Mouse (Mus musculus) naive thymus-derived CD4-positive, alpha-beta T cell, adult 5 months (primary cell): ENCODE data around the gene Sco2. TPM values are rescaled to one million over a fixed set of nuclear protein-coding genes. Genes with fewer than 3 reads are reported as not detected.

Experiments used
- polyA plus RNA-seq: library from polyadenylated mRNA; unstranded; fragments of 100-300 nt; shearing (Covaris generic); gene quantifications from one replicate; pipeline ENCODE4 v1.2.1, GENCODE M21; 2017

Sco2 gene
- 4.6 TPM for polyA plus RNA-seq

DNA sequence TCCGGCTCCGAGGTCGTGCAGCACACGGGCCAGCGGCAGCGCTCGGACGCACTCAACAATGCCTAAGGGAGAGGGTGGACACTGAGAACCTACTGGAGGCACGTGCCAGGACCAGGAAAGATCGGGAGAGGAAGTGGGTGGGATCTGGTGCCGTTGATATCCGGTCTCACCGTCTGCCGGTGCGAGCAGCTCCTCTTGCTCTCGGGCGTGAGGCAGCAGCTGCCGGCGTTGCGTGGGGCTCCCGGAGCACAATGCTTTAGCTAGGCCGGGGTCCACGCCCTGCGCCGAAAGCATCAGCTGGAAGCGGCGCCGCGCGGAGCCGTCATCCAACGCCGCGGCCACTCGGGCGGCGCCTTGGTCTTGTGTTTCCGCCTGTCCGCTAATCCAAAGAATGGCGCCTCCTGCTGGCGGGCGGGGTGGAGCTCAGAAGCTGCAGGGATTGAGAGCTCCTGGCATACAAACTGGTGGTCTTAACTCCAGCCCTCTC lies at the start of gene Sco2:
Sco2 (minus strand) TSS at position 85 of the 487 bp plus-strand sequence.

DNA sequence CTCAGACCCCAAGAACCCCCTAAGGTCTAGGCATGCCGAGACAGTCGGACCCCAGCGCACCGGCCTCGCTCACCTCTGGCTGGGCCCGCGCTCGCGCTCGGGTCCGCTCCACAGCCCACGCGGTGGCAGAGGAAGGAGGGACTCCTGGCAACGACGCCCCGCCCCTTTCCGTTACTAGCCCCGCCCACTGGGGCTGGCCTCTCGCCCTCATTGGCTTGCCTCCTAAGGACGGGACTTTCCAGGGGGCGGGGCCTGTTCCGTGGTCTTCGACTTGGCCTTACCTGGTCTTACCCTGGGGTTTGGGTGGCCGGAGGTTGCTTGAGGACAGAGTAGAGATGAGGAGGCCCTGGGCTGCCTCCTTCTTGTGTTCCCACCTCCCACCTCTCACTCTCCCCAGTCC lies 36.5 kb upstream of the Sco2 start, which contains the start of gene Syce3:
Syce3 (minus strand) TSS at position 386 of the 400 bp plus-strand sequence.

DNA sequence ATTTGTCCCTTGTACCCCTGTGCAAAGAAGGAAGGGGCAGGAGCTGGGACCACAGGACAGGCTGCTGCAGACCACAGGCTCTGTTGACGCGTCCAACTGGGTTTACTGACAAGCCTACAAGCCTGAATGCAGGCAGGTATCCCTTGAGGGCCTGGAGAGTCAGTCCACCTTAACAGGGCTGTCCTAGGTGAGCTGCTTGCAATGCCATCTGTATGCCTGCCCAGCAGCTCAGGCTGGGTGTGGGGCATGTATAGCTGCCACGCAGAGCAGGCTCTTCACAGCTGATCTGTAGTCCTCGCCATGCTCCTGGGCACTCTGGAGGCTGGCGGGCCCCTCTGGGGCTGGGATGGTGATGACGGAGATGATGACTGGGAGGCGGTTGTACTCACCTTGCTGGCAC lies 11.0 kb upstream of the Sco2 start, which contains the start of gene Klhdc7b:
Klhdc7b (plus strand) TSS at position 301 of the 400 bp plus-strand sequence.

DNA sequence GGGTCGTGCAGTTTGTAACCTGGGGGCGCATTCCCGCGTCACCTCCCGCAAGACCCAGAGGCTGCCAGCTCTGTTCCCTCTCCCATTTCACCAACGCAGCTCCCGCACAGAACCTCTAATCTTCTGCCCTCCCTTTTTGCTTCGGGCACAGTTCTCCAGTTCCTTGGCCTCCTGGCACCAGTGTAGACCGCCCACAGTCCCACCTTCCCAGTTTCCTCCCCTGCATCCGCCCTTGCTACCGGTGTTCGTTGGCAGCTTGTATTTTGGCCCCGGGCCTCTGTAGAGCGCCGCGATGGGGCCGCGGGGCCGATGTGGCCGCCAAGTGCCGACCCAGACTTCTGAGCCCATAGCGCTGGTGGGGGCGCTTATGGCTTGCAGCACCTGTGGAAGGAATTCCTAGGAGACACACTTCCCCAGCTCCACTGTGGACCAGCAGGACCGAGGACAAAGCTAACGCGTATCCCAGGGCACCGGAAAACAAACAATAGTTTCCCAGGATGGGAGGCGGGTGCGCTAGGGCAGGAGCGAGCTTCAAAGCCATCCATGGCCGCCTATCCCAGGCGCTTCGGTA lies 5.3 kb upstream of the Sco2 start, which contains the start of gene Odf3b:
Odf3b (minus strand) TSS at position 452 of the 571 bp plus-strand sequence.

DNA sequence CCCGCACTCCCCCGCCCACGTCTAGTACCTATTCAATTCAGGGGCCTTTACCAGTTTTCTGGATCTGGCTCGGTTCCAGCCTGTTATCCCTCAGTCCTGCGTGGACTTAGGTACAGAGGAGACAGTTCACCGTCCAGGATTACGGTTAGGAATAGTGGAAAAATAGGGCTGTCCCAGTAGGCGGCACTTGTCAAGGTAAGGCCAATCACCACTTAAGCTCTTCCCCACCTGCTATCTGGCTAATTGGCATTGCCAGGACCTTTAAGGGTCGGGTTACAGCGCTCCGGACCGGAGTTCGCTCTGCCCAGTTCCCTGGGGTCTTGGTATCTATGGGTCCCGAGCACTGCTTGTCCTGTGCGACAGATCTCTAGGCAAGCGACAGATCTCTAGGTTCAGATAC lies 3.3 kb upstream of the Sco2 start, which contains the start of gene Tymp:
Tymp (minus strand) TSS at position 83 of the 400 bp plus-strand sequence.

DNA sequence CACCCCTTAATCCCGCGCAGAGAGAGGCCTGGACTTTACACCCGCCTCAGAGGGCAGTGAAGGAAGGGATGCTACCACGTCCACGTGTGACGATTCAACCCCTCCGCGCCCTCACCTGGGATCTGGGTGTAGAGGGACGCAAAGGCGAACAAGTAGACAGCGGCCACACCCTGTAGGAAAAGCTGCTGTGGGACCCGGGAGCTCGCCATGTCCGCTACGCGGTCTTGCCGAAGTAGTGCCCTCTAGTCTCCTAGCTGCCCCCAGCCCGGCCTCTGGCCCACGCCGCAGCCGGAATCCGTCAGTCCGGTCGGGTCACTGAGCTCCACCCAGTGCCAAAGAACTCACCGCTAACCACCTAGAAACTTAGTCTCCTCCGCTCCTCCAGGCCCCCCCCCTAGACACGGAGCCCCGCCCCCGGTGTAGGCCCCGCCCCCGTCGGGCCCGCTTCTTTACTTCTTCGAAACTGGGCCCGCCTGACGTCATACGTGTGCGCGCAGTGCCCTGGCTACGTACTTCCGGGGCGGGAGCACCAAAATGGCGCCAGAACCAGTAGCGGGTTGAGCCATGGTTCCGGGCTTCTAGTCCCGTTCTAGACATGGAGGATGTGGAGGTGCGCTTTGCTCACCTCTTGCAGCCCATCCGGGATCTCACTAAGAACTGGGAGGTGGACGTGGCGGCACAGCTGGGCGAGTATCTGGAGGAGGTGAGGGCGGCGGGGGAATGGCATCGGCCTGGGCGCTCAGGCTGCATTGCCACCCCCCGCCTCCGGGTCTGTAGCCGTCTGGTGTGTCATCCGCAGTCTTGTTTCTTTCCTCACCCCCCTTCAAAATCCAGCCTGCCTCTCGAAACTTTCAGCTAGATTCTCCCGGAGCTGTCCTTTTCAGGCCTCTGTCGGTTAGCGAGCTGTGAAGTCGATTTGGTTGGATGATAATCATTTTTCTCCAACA lies 18.1 kb downstream of the Sco2 start, which contains the start of the genes Lmf2 and Ncaph2:
Lmf2 (minus strand) TSS at position 419 of the 947 bp plus-strand sequence.
Ncaph2 (plus strand) TSS at position 479 of the 947 bp plus-strand sequence.

DNA sequence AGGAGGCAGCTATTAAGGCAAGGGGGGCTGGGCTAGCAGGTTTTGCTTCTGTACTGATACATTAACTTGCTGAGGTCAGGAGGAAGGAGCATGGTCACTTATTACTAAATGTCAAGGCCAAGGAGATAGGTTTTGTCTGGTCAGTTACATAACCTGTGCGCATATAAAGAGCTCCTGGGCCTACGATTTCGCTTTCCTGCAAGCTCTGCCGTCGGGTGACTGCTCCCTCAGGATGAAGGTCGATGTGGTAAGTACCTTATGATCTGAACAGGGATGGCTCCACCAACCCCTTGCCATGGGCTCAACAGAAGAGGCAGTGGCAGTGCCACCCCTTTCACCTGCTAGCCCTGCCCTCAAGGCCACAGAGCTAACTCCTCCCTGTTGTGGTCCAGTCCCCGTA lies 39.4 kb downstream of the Sco2 start, which contains the start of gene Miox:
Miox (plus strand) TSS at position 128 of the 400 bp plus-strand sequence.

DNA sequence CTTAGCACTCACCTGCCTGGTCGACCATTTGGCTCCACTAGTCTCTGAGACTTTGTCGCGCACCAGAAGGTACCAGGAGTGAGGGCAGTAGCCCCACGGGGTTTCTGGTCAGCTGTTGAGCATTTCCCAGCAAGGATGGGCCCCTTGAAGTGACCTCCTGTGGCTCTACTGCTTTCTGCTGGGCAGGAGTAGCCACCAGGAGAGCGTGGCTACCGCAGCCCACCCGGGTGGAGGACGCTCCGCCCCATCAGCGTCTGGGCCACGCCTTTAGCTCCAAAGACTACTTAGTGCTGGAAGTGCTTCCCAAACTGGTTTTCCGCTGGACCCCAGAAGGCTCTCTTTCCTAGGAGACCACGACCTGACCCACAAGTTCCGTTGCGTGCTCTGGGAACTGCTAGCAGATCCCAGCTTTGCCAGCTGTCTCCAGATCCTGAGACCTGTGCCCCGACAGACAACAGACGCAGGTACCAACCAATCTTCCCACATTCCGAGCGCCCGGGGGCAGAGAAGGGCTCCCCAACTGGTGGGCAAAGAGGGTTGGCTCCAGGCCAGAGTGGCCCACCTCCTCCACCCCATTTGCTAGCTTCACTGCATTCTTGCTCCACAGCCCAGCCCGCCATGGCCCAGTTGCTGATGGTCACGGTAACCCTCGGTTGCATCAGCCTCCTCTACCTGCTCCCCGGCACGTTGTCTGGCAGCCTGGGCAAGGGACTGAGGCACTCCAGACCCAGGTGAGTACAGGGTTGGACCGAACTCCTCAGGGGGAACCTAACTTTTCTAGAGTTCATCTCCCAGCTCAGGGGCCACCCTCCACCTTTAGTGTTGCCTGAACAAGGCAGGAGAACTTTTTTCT lies 50.8 kb downstream of the Sco2 start, which contains the start of gene Adm2:
Adm2 (plus strand) TSS at position 51 of the 853 bp plus-strand sequence.

Other genes with a start within 250 kb of the Sco2 start
- 33.3 TPM for gene Hdac10, start 245.1 kb downstream of the Sco2 start, polyA plus RNA-seq
- 1.6 TPM for gene Mapk12, start 233.1 kb downstream of the Sco2 start, polyA plus RNA-seq
- gene Mapk11, start 224.2 kb downstream of the Sco2 start, polyA plus RNA-seq = 40.2 TPM
- 0.30 TPM for gene Plxnb2, start 193.1 kb downstream of the Sco2 start, polyA plus RNA-seq
- 47.8 TPM for gene Dennd6b, start 177.3 kb downstream of the Sco2 start, polyA plus RNA-seq
- 14.5 TPM for gene Ppp6r2, start 162.3 kb downstream of the Sco2 start, polyA plus RNA-seq
- 191 TPM for gene Sbf1, start 58.5 kb downstream of the Sco2 start, polyA plus RNA-seq
- gene Adm2, start 51.1 kb downstream of the Sco2 start, polyA plus RNA-seq = not detected
- not detected for gene Miox, start 39.4 kb downstream of the Sco2 start, polyA plus RNA-seq
- 57.9 TPM for gene Lmf2, start 18.2 kb downstream of the Sco2 start, polyA plus RNA-seq
- 142 TPM for gene Ncaph2, start 18.1 kb downstream of the Sco2 start, polyA plus RNA-seq
- 1.0 TPM for gene Tymp, start 3.2 kb upstream of the Sco2 start, polyA plus RNA-seq
- gene Odf3b, start 5.4 kb upstream of the Sco2 start, polyA plus RNA-seq = not detected
- gene Klhdc7b, start 11.1 kb upstream of the Sco2 start, polyA plus RNA-seq = not detected
- not detected for gene Syce3, start 36.7 kb upstream of the Sco2 start, polyA plus RNA-seq
- not detected for gene Cpt1b, start 52.0 kb upstream of the Sco2 start, polyA plus RNA-seq
- 11.5 TPM for gene C730034F03Rik, start 55.7 kb upstream of the Sco2 start, polyA plus RNA-seq
- 0.42 TPM for gene Gm44502, start 55.9 kb upstream of the Sco2 start, polyA plus RNA-seq
- gene Chkb, start 56.1 kb upstream of the Sco2 start, polyA plus RNA-seq = 145 TPM
- gene Mapk8ip2, start 80.1 kb upstream of the Sco2 start, polyA plus RNA-seq = not detected
- gene Arsa, start 103.6 kb upstream of the Sco2 start, polyA plus RNA-seq = 20.8 TPM
- not detected for gene Shank3, start 125.8 kb upstream of the Sco2 start, polyA plus RNA-seq
- gene Acr, start 194.5 kb upstream of the Sco2 start, polyA plus RNA-seq = not detected
- gene Rabl2, start 218.1 kb upstream of the Sco2 start, polyA plus RNA-seq = 0.40 TPM